Mouse (Mus musculus): ENCODE measurements around the gene Ier3.

GRCm38 (mm10) chr17:35790933-35791332, 30.6 kb upstream of the Ier3 start:
- TF ChIP-seq POLR2A (IDR thresholded peaks at IDR 0.05; ENCODE audit: control insufficient read depth, extremely low read depth, insufficient read depth, low read length, poor library complexity), result no peak
- no peak for TF ChIP-seq CTCF (IDR thresholded peaks at IDR 0.05; ENCODE audit: borderline replicate concordance, control insufficient read depth, extremely low read depth, insufficient read depth, low read length, poor library complexity)
